17 mouse cellular contexts compared by ENCODE assay signal in genomic region chr15:38403760-38404375, GRCm38 (mm10).
A peak's percentile ranks its signal among the peaks of the same experiment; 100 is the strongest.
DNase-seq lines count a peak whose midpoint lies in the region; ATAC-seq lines count a peak whose summit lies in the region.
"Had no signal": no experiment of that assay in that cellular context is flagged by ENCODE, and none has a peak within 500 bp of the region (broad histone marks: within the 10 kb centered on the region; RNA-seq: fewer than 3 reads in every experiment).

No protein-coding gene starts in this region.

- H3K4me2 ChIP-seq in heart, embryonic 13.5 days, result peak overlapping the region; percentile 32
- no peak overlapping the region for H3K4me2 ChIP-seq in midbrain, embryonic 11.5 days
- no peak overlapping the region for H3K4me2 ChIP-seq in midbrain, embryonic 13.5 days (replicated peaks)
- H3K4me2 ChIP-seq: limb, embryonic 12.5 days had no signal

- no peaks in the 10 kb centered on the region for H3K36me3 ChIP-seq in heart, embryonic 13.5 days
- H3K36me3 ChIP-seq in midbrain, embryonic 11.5 days (ENCODE audit: control insufficient read depth, insufficient read depth, low read length), result no peaks in the 10 kb centered on the region
- no peaks in the 10 kb centered on the region for H3K36me3 ChIP-seq in midbrain, embryonic 13.5 days
- H3K36me3 ChIP-seq: limb, embryonic 12.5 days had no signal

- DNase-seq in heart, postnatal 36 days, result no peak
- peak; percentile 85 for DNase-seq in midbrain, embryonic 11.5 days (ENCODE audit: low spot score, missing footprints)
- peak; percentile 17 for DNase-seq in NIH3T3 (ENCODE audit: low read depth)
- no peak for DNase-seq in thymus, adult 18-20 months
- no peak for DNase-seq in kidney, postnatal 4 days
- DNase-seq: adrenal gland, postnatal 14 days; cerebellum, adult 2 months; kidney, adult 2 months; kidney, postnatal 14 days had no signal

- no peak overlapping the region for H3K4me3 ChIP-seq in heart, embryonic 13.5 days
- H3K4me3 ChIP-seq in midbrain, embryonic 11.5 days (ENCODE audit: low read depth, low read length), result no peak overlapping the region
- no peak overlapping the region for H3K4me3 ChIP-seq in midbrain, embryonic 13.5 days (replicated peaks)
- H3K4me3 ChIP-seq: erythroblast, embryonic 14.5 days; limb, embryonic 12.5 days had no signal

- H3K27ac ChIP-seq in heart, embryonic 13.5 days (replicated peaks), result no peak overlapping the region
- no peak overlapping the region for H3K27ac ChIP-seq in midbrain, embryonic 11.5 days (ENCODE audit: low read depth, low read length)
- H3K27ac ChIP-seq in midbrain, embryonic 13.5 days, result no peak overlapping the region
- H3K27ac ChIP-seq: limb, embryonic 12.5 days had no signal

- no peak for ATAC-seq in heart, embryonic 13.5 days (ENCODE audit: extremely low read depth, insufficient number of reproducible peaks, low FRiP score, low TSS enrichment)
- ATAC-seq in midbrain, embryonic 11.5 days (ENCODE audit: low FRiP score), result no peak
- ATAC-seq in midbrain, embryonic 13.5 days, result no peak
- peak; percentile 77 for ATAC-seq in megakaryocyte progenitor cell, adult 5-6 weeks (replicated peaks; ENCODE audit: poor library complexity)
- ATAC-seq: CD4-positive, CD25-positive, alpha-beta regulatory T cell, adult 4 months; hindbrain, embryonic 16.5 days; midbrain, embryonic 16.5 days had no signal

- intact Hi-C loops in heart, postnatal 36 days (cut with DNase I), result no loop called here

- WGBS in heart, embryonic 13.5 days, result 31% methylated on average over 6 of the region's 6 CpGs
- WGBS in midbrain, embryonic 11.5 days, result 41% methylated on average over 6 of the region's 6 CpGs
- 35% methylated on average over 6 of the region's 6 CpGs for WGBS in midbrain, embryonic 13.5 days

- peak overlapping the region; percentile 50; the same call in 1 of the 2 replicates for H3K9ac ChIP-seq in heart, embryonic 13.5 days
- no peak overlapping the region for H3K9ac ChIP-seq in midbrain, embryonic 11.5 days (ENCODE audit: low read length)
- no peak overlapping the region for H3K9ac ChIP-seq in midbrain, embryonic 13.5 days (replicated peaks)
- H3K9ac ChIP-seq: limb, embryonic 12.5 days had no signal

- no peaks in the 10 kb centered on the region for H3K27me3 ChIP-seq in heart, embryonic 13.5 days (replicated peaks)
- H3K27me3 ChIP-seq in midbrain, embryonic 11.5 days (ENCODE audit: control insufficient read depth, insufficient read depth, low read length), result no peaks in the 10 kb centered on the region
- no peaks in the 10 kb centered on the region for H3K27me3 ChIP-seq in midbrain, embryonic 13.5 days
- H3K27me3 ChIP-seq: limb, embryonic 12.5 days had no signal

- H3K4me1 ChIP-seq in heart, embryonic 13.5 days, result peaks cover 37% of the 10 kb centered on the region
- H3K4me1 ChIP-seq in midbrain, embryonic 11.5 days (ENCODE audit: control insufficient read depth, insufficient read depth, low read length), result peaks cover 6% of the 10 kb centered on the region
- 0 out of 2 replicates have a peak, but pooled peaks cover 10% of the 10 kb centered on the region for H3K4me1 ChIP-seq in midbrain, embryonic 13.5 days (replicated peaks)

- H3K9me3 ChIP-seq in heart, embryonic 13.5 days, result no peaks in the 10 kb centered on the region
- H3K9me3 ChIP-seq in midbrain, embryonic 11.5 days (ENCODE audit: control insufficient read depth, low read length), result no peaks in the 10 kb centered on the region
- no peaks in the 10 kb centered on the region for H3K9me3 ChIP-seq in midbrain, embryonic 13.5 days
- H3K9me3 ChIP-seq: limb, embryonic 12.5 days had no signal

Comparison
In these comparisons a context has a peak if more than half of its experiments do, and no peak if none do; other contexts are left out.
1. DNase-seq: peak in midbrain, embryonic 11.5 days (single experiment) and NIH3T3 (single experiment); none in heart, postnatal 36 days (0 of 2), thymus, adult 18-20 months (0 of 2) and kidney, postnatal 4 days (0 of 2).